Mouse (Mus musculus): Measurements from ENCODE around the gene Slc35b1.

- TF ChIP-seq GATA1 (IDR thresholded peaks at IDR 0.05; ENCODE audit: low read length) (no peak), TAL1 (IDR thresholded peaks at IDR 0.05; ENCODE audit: low read length) (no peak)
Observed at GRCm38 (mm10) chr11:95340259-95340658, 44.2 kb upstream of the Slc35b1 start.
